Mouse (Mus musculus): Measurements from ENCODE around the gene Eed.

DNA sequence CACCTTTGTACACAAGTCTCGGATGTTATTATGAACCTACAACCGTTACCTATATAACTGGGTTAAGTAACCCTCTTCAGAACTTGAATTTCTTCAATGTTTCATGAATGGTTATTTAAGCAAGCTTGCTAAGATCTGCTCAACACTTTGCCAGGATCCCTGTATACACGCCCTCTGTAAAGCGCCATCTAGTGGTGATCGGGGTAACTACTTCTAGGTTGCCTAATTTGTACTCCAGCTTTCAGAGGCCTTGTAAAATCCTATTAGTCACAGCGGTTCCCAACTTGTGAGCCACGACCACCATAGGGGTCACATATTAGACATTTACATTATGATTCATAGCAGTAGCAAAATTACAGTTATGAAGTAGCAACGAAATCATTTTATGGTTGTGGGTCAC, 72.8 kb downstream of the Eed start:
- peak; percentile 89 for TF ChIP-seq CTCF (IDR thresholded peaks at IDR 0.05; ENCODE audit: low read depth)
- no peak for TF ChIP-seq EP300 (IDR thresholded peaks at IDR 0.05; ENCODE audit: low read depth)
